Mouse (Mus musculus): Measurements from ENCODE around the gene Mip.
"Not testable (repeated sequence)": the region's sequence is repeated elsewhere in the genome, so short reads cannot be mapped to it uniquely, and the experiment has no call there.

Mip gene

GRCm38 (mm10) chr10:128225538-128225937 lies at the start of gene Mip:
Gene Mip (plus strand): TSS chr10:128225838.
- DNase-seq (ENCODE audit: low spot score) = no peak

GRCm38 (mm10) chr10:128175996-128176755 lies 49.5 kb upstream of the Mip start:
- DNase-seq (ENCODE audit: low spot score) = peak; percentile 65

GRCm38 (mm10) chr10:128177316-128177715 lies 48.3 kb upstream of the Mip start:
- no peak for DNase-seq (ENCODE audit: low spot score)

GRCm38 (mm10) chr10:128179989-128180388 lies 45.6 kb upstream of the Mip start, which contains the start of gene Rbms2:
Gene Rbms2 (minus strand): TSS chr10:128180297.
- DNase-seq (ENCODE audit: low spot score) = no peak

GRCm38 (mm10) chr10:128184296-128184695 lies 41.3 kb upstream of the Mip start:
- DNase-seq (ENCODE audit: low spot score) = no peak

- DNase-seq (ENCODE audit: low spot score) = no peak
Measured at GRCm38 (mm10) chr10:128185277-128185940, 40.2 kb upstream of the Mip start.

- DNase-seq (ENCODE audit: low spot score) = peak; percentile 53
Measured at GRCm38 (mm10) chr10:128185959-128186358, 39.7 kb upstream of the Mip start.

GRCm38 (mm10) chr10:128187181-128187605 lies 38.4 kb upstream of the Mip start:
- DNase-seq (ENCODE audit: low spot score) = no peak

- DNase-seq (ENCODE audit: low spot score) = no peak
Measured at GRCm38 (mm10) chr10:128188242-128188877, 37.3 kb upstream of the Mip start.

GRCm38 (mm10) chr10:128191472-128191871 lies 34.2 kb upstream of the Mip start:
- no peak for DNase-seq (ENCODE audit: low spot score)

- not testable (repeated sequence) for DNase-seq (ENCODE audit: low spot score)
Measured at GRCm38 (mm10) chr10:128192030-128192766, 33.4 kb upstream of the Mip start.

- DNase-seq (ENCODE audit: low spot score) = no peak
Measured at GRCm38 (mm10) chr10:128193113-128193512, 32.5 kb upstream of the Mip start.

- DNase-seq (ENCODE audit: low spot score) = peak; percentile 93
Measured at GRCm38 (mm10) chr10:128194024-128194550, 31.6 kb upstream of the Mip start, which contains the start of gene Gls2. Gene Gls2 (plus strand): TSS chr10:128194457.

- no peak for DNase-seq (ENCODE audit: low spot score)
Measured at GRCm38 (mm10) chr10:128194551-128195461, 30.8 kb upstream of the Mip start.

GRCm38 (mm10) chr10:128201856-128202255 lies 23.8 kb upstream of the Mip start:
- DNase-seq (ENCODE audit: low spot score) = no peak

GRCm38 (mm10) chr10:128204941-128205340 lies 20.7 kb upstream of the Mip start:
- no peak for DNase-seq (ENCODE audit: low spot score)

GRCm38 (mm10) chr10:128208326-128208725 lies 17.3 kb upstream of the Mip start:
- no peak for DNase-seq (ENCODE audit: low spot score)

GRCm38 (mm10) chr10:128209311-128210009 lies 16.2 kb upstream of the Mip start:
- DNase-seq (ENCODE audit: low spot score) = no peak

- DNase-seq (ENCODE audit: low spot score) = no peak
Measured at GRCm38 (mm10) chr10:128210131-128210530, 15.5 kb upstream of the Mip start.

GRCm38 (mm10) chr10:128210954-128211353 lies 14.7 kb upstream of the Mip start:
- no peak for DNase-seq (ENCODE audit: low spot score)

Data from ovary, adult 18-20 months (tissue).